Mouse (Mus musculus) stomach, embryonic 14.5 days (tissue): ENCODE measurements around the gene Cxcl15. TPM values are rescaled to one million over a fixed set of nuclear protein-coding genes. Genes with fewer than 3 reads are reported as not detected.

Experiments
- ATAC-seq: fragments of 200-750 bp; cut with Nextera tagmentation; 2 replicates; pipeline ENCODE4 v1.8.0; 2017; ENCODE audit warnings: low read depth, moderate TSS enrichment; ENCODE audit not compliant: insufficient number of reproducible peaks, insufficient read depth, low FRiP score
- H3K27ac ChIP-seq: fragments of 300-500 bp; sonication (generic); 2 replicates; pipeline ENCODE4 v1.5.1; 2014; ENCODE audit warnings: mild to moderate bottlenecking, low read length, moderate library complexity, mixed read lengths
- H3K27me3 ChIP-seq: fragments of 300-500 bp; sonication (generic); 2 replicates; pipeline ENCODE4 v1.6.1; 2014; ENCODE audit warnings: low read length, control low read depth, mixed read lengths; ENCODE audit not compliant: control insufficient read depth, insufficient read depth
- H3K36me3 ChIP-seq: fragments of 300-500 bp; sonication (generic); 2 replicates; pipeline ENCODE4 v1.6.1; 2014; ENCODE audit warnings: mild to moderate bottlenecking, control low read depth, low read length, moderate library complexity, mixed read lengths; ENCODE audit not compliant: control insufficient read depth, insufficient read depth
- H3K4me1 ChIP-seq: fragments of 300-500 bp; sonication (generic); 2 replicates; pipeline ENCODE4 v1.6.1; 2014; ENCODE audit warnings: low read length, control low read depth, mixed read lengths; ENCODE audit not compliant: control insufficient read depth, insufficient read depth
- H3K4me2 ChIP-seq: fragments of 300-500 bp; sonication (generic); replicated peaks from 2 replicates; pipeline ENCODE4 v1.6.1; 2014; ENCODE audit warnings: low read depth, low read length, control low read depth
- H3K4me3 ChIP-seq: fragments of 300-500 bp; sonication (generic); 2 replicates; pipeline ENCODE4 v1.5.1; 2014; ENCODE audit warnings: low read depth, low read length, control low read depth
- H3K9ac ChIP-seq: fragments of 300-500 bp; sonication (generic); replicated peaks from 2 replicates; pipeline ENCODE4 v1.6.1; 2014; ENCODE audit warnings: low read depth, mild to moderate bottlenecking, control low read depth, low read length, moderate library complexity, mixed read lengths
- H3K9me3 ChIP-seq: fragments of 300-500 bp; sonication (generic); 2 replicates; pipeline ENCODE4 v1.6.1; 2016; ENCODE audit warnings: low read depth, low read length, control low read depth; ENCODE audit not compliant: control insufficient read depth
- WGBS: fragments of 180-500 bp; shearing (Covaris S2); extraction: QIAGEN DNeasy Blood & Tissue Kit; methylation state at CpG from one replicate; pipeline ENCODE4 v1.1.7; 2014; 5-methylcytosine and 5-hydroxymethylcytosine counted together
- polyA plus RNA-seq: library from polyadenylated mRNA; unstranded; fragments of >200 nt; fragmentation: Nextera tagmentation; extraction: Ambion mirVana; gene quantifications from 2 replicates; pipeline ENCODE4 v1.2.1, GENCODE M21; 2014

The Cxcl15 gene
- polyA plus RNA-seq, 1 experiment from 2014 or later, result 5.0 TPM

- no peak overlapping the region for H3K4me2 ChIP-seq
- H3K9ac ChIP-seq, result no peak overlapping the region
- WGBS, result 70% methylated on average over 12 of the region's 12 CpGs
- ATAC-seq, result no peak; the same call in 1 of the 2 replicates
- no peaks in the 10 kb centered on the region for H3K9me3 ChIP-seq
- no peak overlapping the region for H3K27ac ChIP-seq
- H3K36me3 ChIP-seq, result no peaks in the 10 kb centered on the region
- no peak overlapping the region for H3K4me3 ChIP-seq
- peaks cover 5% of the 10 kb centered on the region; the same call in 1 of the 2 replicates for H3K4me1 ChIP-seq
- H3K27me3 ChIP-seq, result 0 out of 2 replicates have a peak, but pooled peaks cover 4% of the 10 kb centered on the region
Measured at GRCm38 (mm10) chr5:90763912-90764665, 30.2 kb upstream of the Cxcl15 start.

- Histone ChIP-seq H3K36me3 (no peaks in the 10 kb centered on the region), H3K9ac (no peak overlapping the region), H3K27me3 (0 out of 2 replicates have a peak, but pooled peaks cover 4% of the 10 kb centered on the region), H3K4me3 (no peak overlapping the region), H3K27ac (no peak overlapping the region), H3K9me3 (no peaks in the 10 kb centered on the region), H3K4me1 (no peaks in the 10 kb centered on the region), H3K4me2 (no peak overlapping the region)
- 41% methylated on average over 8 of the region's 8 CpGs for WGBS
- ATAC-seq, result 0 out of 2 replicates have a peak, but pooled peaks have one; percentile 37
Measured at GRCm38 (mm10) chr5:90765821-90766606, 28.3 kb upstream of the Cxcl15 start.

GRCm38 (mm10) chr5:90768218-90768617, 26.1 kb upstream of the Cxcl15 start, which contains the start of gene Ppbp:
Gene Ppbp, plus strand, starts transcription at chr5:90768518.
- H3K9me3 ChIP-seq, result no peaks in the 10 kb centered on the region
- H3K36me3 ChIP-seq, result no peaks in the 10 kb centered on the region
- H3K4me3 ChIP-seq, result no peak within 1 kb of the TSS
- H3K27me3 ChIP-seq, result no peaks in the 10 kb centered on the region
- H3K4me2 ChIP-seq, result no peak within 1 kb of the TSS
- WGBS, result 48% methylated on average over 3 of the region's 3 CpGs
- H3K9ac ChIP-seq, result no peak within 1 kb of the TSS
- H3K27ac ChIP-seq, result no peak within 1 kb of the TSS
- 0 out of 2 replicates have a peak, but pooled peaks cover 7% of the 10 kb centered on the region for H3K4me1 ChIP-seq
- no peak for ATAC-seq

GRCm38 (mm10) chr5:90771369-90771768, 23.0 kb upstream of the Cxcl15 start:
- 80% methylated on average over 3 of the region's 3 CpGs for WGBS
- H3K4me2 ChIP-seq, result no peak overlapping the region
- 0 out of 2 replicates have a peak, but pooled peaks cover 7% of the 10 kb centered on the region for H3K4me1 ChIP-seq
- ATAC-seq, result no peak
- no peaks in the 10 kb centered on the region for H3K36me3 ChIP-seq
- no peaks in the 10 kb centered on the region for H3K9me3 ChIP-seq
- no peaks in the 10 kb centered on the region for H3K27me3 ChIP-seq
- H3K4me3 ChIP-seq, result no peak overlapping the region
- H3K9ac ChIP-seq, result no peak overlapping the region
- no peak overlapping the region for H3K27ac ChIP-seq

GRCm38 (mm10) chr5:90771880-90772653, 22.3 kb upstream of the Cxcl15 start, which contains the start of gene Pf4:
Gene Pf4, plus strand, starts transcription at chr5:90772435.
- Histone ChIP-seq H3K27ac (no peak within 1 kb of the TSS), H3K36me3 (no peaks in the 10 kb centered on the region), H3K27me3 (no peaks in the 10 kb centered on the region), H3K9ac (no peak within 1 kb of the TSS), H3K4me3 (no peak within 1 kb of the TSS), H3K9me3 (no peaks in the 10 kb centered on the region), H3K4me1 (0 out of 2 replicates have a peak, but pooled peaks cover 7% of the 10 kb centered on the region), H3K4me2 (no peak within 1 kb of the TSS)
- ATAC-seq, result no peak
- 78% methylated on average over 16 of the region's 16 CpGs for WGBS

- 88% methylated on average over 5 of the region's 5 CpGs for WGBS
- no peaks in the 10 kb centered on the region for H3K27me3 ChIP-seq
- H3K9ac ChIP-seq, result no peak overlapping the region
- H3K4me3 ChIP-seq, result no peak overlapping the region
- H3K4me1 ChIP-seq, result 0 out of 2 replicates have a peak, but pooled peaks cover 7% of the 10 kb centered on the region
- no peaks in the 10 kb centered on the region for H3K9me3 ChIP-seq
- H3K4me2 ChIP-seq, result no peak overlapping the region
- no peaks in the 10 kb centered on the region for H3K36me3 ChIP-seq
- no peak for ATAC-seq
- H3K27ac ChIP-seq, result no peak overlapping the region
Measured at GRCm38 (mm10) chr5:90775562-90775961, 18.8 kb upstream of the Cxcl15 start.

- WGBS, result 83% methylated on average over 10 of the region's 10 CpGs
- Histone ChIP-seq H3K9me3 (no peaks in the 10 kb centered on the region), H3K4me1 (0 out of 2 replicates have a peak, but pooled peaks cover 4% of the 10 kb centered on the region), H3K4me3 (no peak overlapping the region), H3K27me3 (no peaks in the 10 kb centered on the region), H3K36me3 (no peaks in the 10 kb centered on the region), H3K4me2 (no peak overlapping the region), H3K9ac (no peak overlapping the region), H3K27ac (no peak overlapping the region)
- ATAC-seq, result no peak
Measured at GRCm38 (mm10) chr5:90777621-90778020, 16.7 kb upstream of the Cxcl15 start.

GRCm38 (mm10) chr5:90778856-90779255, 15.5 kb upstream of the Cxcl15 start:
- Histone ChIP-seq H3K9ac (no peak overlapping the region), H3K27me3 (no peaks in the 10 kb centered on the region), H3K36me3 (no peaks in the 10 kb centered on the region), H3K4me1 (no peaks in the 10 kb centered on the region), H3K9me3 (no peaks in the 10 kb centered on the region), H3K4me2 (no peak overlapping the region), H3K4me3 (no peak overlapping the region), H3K27ac (no peak overlapping the region)
- ATAC-seq, result no peak
- 72% methylated on average over 6 of the region's 6 CpGs for WGBS
